Mouse (Mus musculus) brain, embryonic 14.5 days (tissue): ENCODE measurements around the gene Sprr2a2.

Experiments used
- CTCF ChIP-seq: fragments of 200-500 bp; IDR thresholded peaks from 2 replicates; pipeline ENCODE4 v1.5.1; 2012; ENCODE audit warnings: inconsistent platforms, mild to moderate bottlenecking, moderate library complexity, borderline replicate concordance; ENCODE audit not compliant: insufficient read depth, insufficient read length; ENCODE audit errors: extremely low read depth
- POLR2A ChIP-seq: fragments of 200-500 bp; IDR thresholded peaks from 2 replicates; pipeline ENCODE4 v1.6.1; 2012; ENCODE audit warnings: mild to moderate bottlenecking, inconsistent platforms, borderline replicate concordance; ENCODE audit not compliant: poor library complexity, insufficient read depth, insufficient read length, severe bottlenecking; ENCODE audit errors: extremely low read depth

DNA sequence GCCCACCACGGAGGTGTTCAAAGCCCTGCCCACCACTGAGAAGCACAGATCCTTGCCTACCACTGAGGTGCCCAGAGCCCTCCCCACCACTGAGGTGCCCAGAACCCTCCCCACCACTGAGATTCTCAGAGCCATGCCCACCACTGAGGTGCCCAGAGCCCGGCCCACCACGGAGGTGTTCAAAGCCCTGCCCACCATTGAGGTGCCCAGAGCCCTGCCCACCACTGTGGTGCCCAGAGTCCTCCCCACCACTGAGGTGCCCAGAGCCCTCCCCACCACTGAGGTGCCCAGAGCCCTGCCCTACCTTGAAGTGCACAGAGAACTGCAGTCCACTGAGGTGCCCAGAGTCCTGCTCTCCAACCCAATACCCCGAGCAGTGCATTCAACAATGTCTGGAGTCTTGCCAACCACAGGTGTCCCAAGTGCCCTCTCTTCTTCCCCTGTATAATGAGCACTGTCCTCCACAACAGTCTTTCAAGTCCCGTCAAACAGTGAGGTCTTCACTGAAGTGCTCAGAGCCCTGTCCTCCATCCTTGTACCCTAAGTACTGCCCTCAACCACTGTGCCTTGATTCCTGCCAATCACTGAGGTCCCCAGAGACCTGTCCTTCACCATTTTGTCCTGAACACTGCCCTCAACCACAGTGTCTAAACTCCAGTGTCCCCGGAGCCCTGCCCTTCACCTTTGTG, 20.1 kb upstream of the Sprr2a2 start:
- TF ChIP-seq CTCF = no peak
- no peak for TF ChIP-seq POLR2A
